In the genomic region with DNA sequence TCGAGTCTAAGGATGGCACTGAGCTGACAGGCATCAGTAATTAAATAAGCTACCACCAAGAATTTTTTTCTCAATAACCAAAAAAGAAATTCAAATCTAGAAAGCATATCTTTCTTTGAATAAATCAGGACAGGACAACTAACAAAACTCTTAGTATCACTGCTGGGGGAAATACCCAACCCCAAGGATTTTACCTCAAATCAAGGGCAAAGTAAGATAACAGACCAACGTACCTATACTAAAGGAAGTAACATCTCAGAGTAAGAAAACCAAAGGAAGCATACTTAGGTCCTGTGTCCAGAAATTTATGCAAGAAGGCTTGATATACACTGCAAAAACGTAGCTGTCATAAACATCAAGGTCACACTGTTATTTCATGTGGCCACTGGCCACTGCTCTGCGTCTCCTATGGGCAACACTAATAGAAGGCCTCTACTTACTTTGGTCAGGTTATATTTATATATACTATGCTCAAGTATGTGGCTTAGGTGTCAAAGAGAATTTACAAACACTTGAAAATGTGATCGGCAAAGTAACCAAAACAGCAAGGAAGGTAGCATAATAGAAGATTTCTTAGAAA, we compare ENCODE assay signal across 8 mouse cellular contexts. TPM values are rescaled to one million over a fixed set of nuclear protein-coding genes. Genes with fewer than 3 reads are reported as not detected.
A peak's percentile ranks its signal among the peaks of the same experiment; 100 is the strongest.
DNase-seq lines count a peak whose midpoint lies in the region; ATAC-seq and TF ChIP-seq lines count a peak whose summit lies in the region.

No protein-coding gene starts in this region.

- H3K79me2 ChIP-seq in MEL (ENCODE audit: control insufficient read depth, insufficient read depth, low read length, poor library complexity), result peaks cover 31% of the 10 kb centered on the region

- H3K27ac ChIP-seq in heart, embryonic 14.5 days (replicated peaks in 1 of 2; ENCODE audit: control insufficient read depth in 1 of 2, insufficient read depth in 1 of 2, low read depth in 2 of 2, low read length in 2 of 2), result no peak overlapping the region
- peak overlapping the region; percentile 65; the same call in 1 of the 2 replicates for H3K27ac ChIP-seq in MEL (ENCODE audit: control insufficient read depth, low read depth, low read length)
- no peak overlapping the region for H3K27ac ChIP-seq in hindbrain, embryonic 11.5 days (ENCODE audit: low read depth, low read length)
- peak overlapping the region; percentile 92 for H3K27ac ChIP-seq in midbrain, embryonic 10.5 days (replicated peaks)

- no peak for TF ChIP-seq POLR2A in MEL (IDR thresholded peaks at IDR 0.05; ENCODE audit: control insufficient read depth in 1 of 2, insufficient read depth in 1 of 2, low read depth in 1 of 2, low read length in 2 of 2, poor library complexity in 1 of 2)

- intact Hi-C loops in left cerebral cortex, postnatal 14 days (cut with DNase I), result no loop called here

- TF ChIP-seq EP300 in MEL (IDR thresholded peaks at IDR 0.05; ENCODE audit: low read depth in 1 of 2, low read length in 2 of 2), result no peak

- DNase-seq in heart, adult 18-20 months, result no peak
- DNase-seq in MEL (ENCODE audit: low read depth, low spot score), result no peak
- no peak for DNase-seq in hindbrain, embryonic 11.5 days (ENCODE audit: low spot score)
- no peak for DNase-seq in midbrain, embryonic 10.5 days (ENCODE audit: low spot score)
- DNase-seq in retina, postnatal 1 day, result no peak
- DNase-seq in left cerebral cortex, postnatal 14 days (ENCODE audit: low spot score in 2 of 2), result no peak
- DNase-seq in adrenal gland, adult 18-20 months (ENCODE audit: low spot score in 2 of 2), result no peak

- H3K4me3 ChIP-seq in heart, embryonic 14.5 days (ENCODE audit: control insufficient read depth in 1 of 2, insufficient read depth in 1 of 2, low read depth in 1 of 2, low read length in 2 of 2), result peak overlapping the region in 1 of 2 experiments; percentile 81; a peak in 3 of 4 replicates
- peak overlapping the region in 1 of 2 experiments; percentile 74; a peak in 3 of 4 replicates for H3K4me3 ChIP-seq in MEL (ENCODE audit: control insufficient read depth in 1 of 2, insufficient read depth in 1 of 2, low read depth in 2 of 2, low read length in 2 of 2)
- peak overlapping the region; percentile 89 for H3K4me3 ChIP-seq in hindbrain, embryonic 11.5 days (ENCODE audit: low read depth, low read length)
- peak overlapping the region; percentile 78 for H3K4me3 ChIP-seq in midbrain, embryonic 10.5 days

- TF ChIP-seq CTCF in MEL (IDR thresholded peaks at IDR 0.05 in 2 of 3, conservative IDR thresholded peaks at IDR 0.05 in 1 of 3; ENCODE audit: control insufficient read depth in 1 of 3, insufficient read depth in 1 of 3, low read depth in 2 of 3, low read length in 3 of 3, poor library complexity in 1 of 3, severe bottlenecking in 1 of 3), result no peak

- 62% methylated on average over 5 of the region's 5 CpGs for WGBS in heart, embryonic 14.5 days
- 82% methylated on average over 5 of the region's 5 CpGs for WGBS in hindbrain, embryonic 11.5 days
- WGBS in midbrain, embryonic 10.5 days, result 81% methylated on average over 5 of the region's 5 CpGs

- H3K36me3 ChIP-seq in heart, embryonic 14.5 days (ENCODE audit: control insufficient read depth, insufficient read depth, low read length), result no peaks in the 10 kb centered on the region
- peaks cover 1 to 9% of the 10 kb centered on the region in 2 experiments; a peak in 3 of 4 replicates for H3K36me3 ChIP-seq in MEL (ENCODE audit: control insufficient read depth in 1 of 2, insufficient read depth in 2 of 2, low read length in 2 of 2)
- no peaks in the 10 kb centered on the region for H3K36me3 ChIP-seq in hindbrain, embryonic 11.5 days (ENCODE audit: control insufficient read depth, insufficient read depth, low read length)
- peaks cover 27% of the 10 kb centered on the region for H3K36me3 ChIP-seq in midbrain, embryonic 10.5 days

- H3K27me3 ChIP-seq in heart, embryonic 14.5 days (ENCODE audit: control insufficient read depth, insufficient read depth, low read length), result no peaks in the 10 kb centered on the region
- no peaks in the 10 kb centered on the region for H3K27me3 ChIP-seq in MEL (ENCODE audit: control insufficient read depth in 1 of 2, insufficient read depth in 2 of 2, low read length in 2 of 2)
- no peaks in the 10 kb centered on the region for H3K27me3 ChIP-seq in hindbrain, embryonic 11.5 days (ENCODE audit: control insufficient read depth, insufficient read depth, low read length)
- H3K27me3 ChIP-seq in midbrain, embryonic 10.5 days (ENCODE audit: low read depth, poor library complexity, severe bottlenecking), result no peaks in the 10 kb centered on the region

- no peak for TF ChIP-seq RAD21 in MEL (IDR thresholded peaks at IDR 0.05; ENCODE audit: low read depth, low read length)

- H3K4me2 ChIP-seq in heart, embryonic 14.5 days (ENCODE audit: low read length), result peak overlapping the region; percentile 89
- peak overlapping the region; percentile 71 for H3K4me2 ChIP-seq in hindbrain, embryonic 11.5 days (replicated peaks; ENCODE audit: low read depth, low read length)

- H3K4me1 ChIP-seq in heart, embryonic 14.5 days (ENCODE audit: control insufficient read depth in 2 of 2, insufficient read depth in 2 of 2, low read length in 2 of 2), result peaks cover 0 to 10% of the 10 kb centered on the region in 2 experiments; a peak in 2 of 4 replicates
- H3K4me1 ChIP-seq in MEL (ENCODE audit: control insufficient read depth in 1 of 2, insufficient read depth in 2 of 2, low read length in 2 of 2), result peaks cover 0 to 2% of the 10 kb centered on the region in 2 experiments; a peak in 1 of 4 replicates
- no peaks in the 10 kb centered on the region for H3K4me1 ChIP-seq in hindbrain, embryonic 11.5 days (replicated peaks; ENCODE audit: control insufficient read depth, insufficient read depth, low read length)
- H3K4me1 ChIP-seq in midbrain, embryonic 10.5 days, result peaks cover 19% of the 10 kb centered on the region

- no peak for ATAC-seq in heart, embryonic 14.5 days (ENCODE audit: insufficient number of reproducible peaks, insufficient read depth, low FRiP score, low read depth)
- ATAC-seq in hindbrain, embryonic 11.5 days (ENCODE audit: low FRiP score), result no peak

- H3K9ac ChIP-seq in heart, embryonic 14.5 days (ENCODE audit: low read length), result peak overlapping the region; percentile 94
- peak overlapping the region; percentile 74 for H3K9ac ChIP-seq in MEL (ENCODE audit: control insufficient read depth, low read depth, low read length, poor library complexity, severe bottlenecking)
- peak overlapping the region; percentile 88 for H3K9ac ChIP-seq in hindbrain, embryonic 11.5 days (ENCODE audit: low read depth, low read length)

- H3K9me3 ChIP-seq in heart, embryonic 14.5 days (ENCODE audit: control insufficient read depth, low read length), result no peaks in the 10 kb centered on the region
- H3K9me3 ChIP-seq in MEL (replicated peaks; ENCODE audit: insufficient read depth, low read length), result no peaks in the 10 kb centered on the region
- H3K9me3 ChIP-seq in hindbrain, embryonic 11.5 days (ENCODE audit: control insufficient read depth, low read length), result no peaks in the 10 kb centered on the region
- no peaks in the 10 kb centered on the region for H3K9me3 ChIP-seq in midbrain, embryonic 10.5 days (replicated peaks)

TF ChIP-seq in MEL, 35 proteins besides CTCF, POLR2A, EP300 and RAD21:
- peak; percentile 11; the same call in 1 of the 2 replicates for TF ChIP-seq GATA1 (IDR thresholded peaks at IDR 0.05; ENCODE audit: low read depth, low read length)
- peak; percentile 94 for TF ChIP-seq RCOR1 (IDR thresholded peaks at IDR 0.05; ENCODE audit: low read depth, low read length)
- TF ChIP-seq UBTF (IDR thresholded peaks at IDR 0.05; ENCODE audit: borderline replicate concordance, insufficient read depth, low read depth, low read length), result no peak
- 0 out of 2 replicates have a peak, but pooled peaks have one; percentile 1 for TF ChIP-seq ETS1 (IDR thresholded peaks at IDR 0.05; ENCODE audit: low read depth, low read length)
- TF ChIP-seq ELF1 (IDR thresholded peaks at IDR 0.05; ENCODE audit: low read depth, low read length), result no peak

RNA-seq across cellular contexts. Expression of a gene that starts 2.0 kb away (rescaled TPM):
- polyA plus RNA-seq in heart, embryonic 14.5 days (2014; fragmentation: Nextera tagmentation; extraction: Ambion mirVana), result 23.8 TPM in 2 replicates
- 10 to 100 TPM; 31.8 to 33.6 TPM for total RNA-seq in heart, adult 18-20 months (2021)
- total RNA-seq in MEL (2012; rRNA removed), result 8.6 and 9.5 TPM in 2 replicates
- 10 to 100 TPM in 1 of 2 experiments, not detected in 1; 14.7 TPM for polyA plus RNA-seq in MEL (2012; ENCODE audit: insufficient read depth in 1 of 2, insufficient read length in 2 of 2, low read depth in 1 of 2, low replicate concordance in 2 of 2, missing spikeins in 1 of 2)
- polyA plus RNA-seq in hindbrain, embryonic 11.5 days (2014; fragmentation: Nextera tagmentation; extraction: Ambion mirVana), result 48.2 and 54.0 TPM in 2 replicates
- polyA plus RNA-seq in midbrain, embryonic 10.5 days (2016; fragmentation: Nextera tagmentation; extraction: Ambion mirVana), result 34.2 and 41.7 TPM in 2 replicates
- total RNA-seq in left cerebral cortex, postnatal 14 days (2021), result 10 to 100 TPM; 84.6 to 95.1 TPM
- 10 to 100 TPM; 31.3 to 41.3 TPM for total RNA-seq in adrenal gland, adult 18-20 months (2021)

RNA-seq across cellular contexts. Expression of a gene that starts 15.6 kb away (rescaled TPM):
- polyA plus RNA-seq in heart, embryonic 14.5 days (2014; fragmentation: Nextera tagmentation; extraction: Ambion mirVana), result 39.0 and 43.6 TPM in 2 replicates
- total RNA-seq in heart, adult 18-20 months (2021), result 1 to 10 TPM; 4.8 to 5.8 TPM
- total RNA-seq in MEL (2012; rRNA removed), result 19.9 and 22.1 TPM in 2 replicates
- 10 to 100 TPM in 1 of 2 experiments, not detected in 1; 22.5 TPM for polyA plus RNA-seq in MEL (2012; ENCODE audit: insufficient read depth in 1 of 2, insufficient read length in 2 of 2, low read depth in 1 of 2, low replicate concordance in 2 of 2, missing spikeins in 1 of 2)
- 165 and 176 TPM in 2 replicates for polyA plus RNA-seq in hindbrain, embryonic 11.5 days (2014; fragmentation: Nextera tagmentation; extraction: Ambion mirVana)
- polyA plus RNA-seq in midbrain, embryonic 10.5 days (2016; fragmentation: Nextera tagmentation; extraction: Ambion mirVana), result 173 and 176 TPM in 2 replicates
- total RNA-seq in left cerebral cortex, postnatal 14 days (2021), result 10 to 100 TPM; 44.5 to 48.1 TPM
- 100 to 1,000 TPM in 1 of 2 experiments, 10 to 100 TPM in 1; 78.7 to 103 TPM for total RNA-seq in adrenal gland, adult 18-20 months (2021)

Comparison
In these comparisons a context has a peak if more than half of its experiments do, and no peak if none do; other contexts are left out.
1. H3K27ac ChIP-seq: peak in MEL (single experiment) and midbrain, embryonic 10.5 days (single experiment); none in heart, embryonic 14.5 days (0 of 2) and hindbrain, embryonic 11.5 days (single experiment).
2. Peak in every context shown above with its lines, with median percentiles within 50 percentile points of each other: H3K9ac ChIP-seq.